Mouse (Mus musculus) heart, postnatal 0 days (tissue): ENCODE data around the gene Scn3b. TPM values are rescaled to one million over a fixed set of nuclear protein-coding genes. Genes with fewer than 3 reads are reported as not detected.

Experiments
- ATAC-seq: fragments of 200-750 bp; cut with Nextera tagmentation; 2 replicates; pipeline ENCODE4 v1.8.0; 2017; ENCODE audit warnings: low read depth, moderate number of reproducible peaks, moderate library complexity; ENCODE audit not compliant: insufficient read depth
- DNase-seq: peaks from one replicate; pipeline ENCODE4 v3.0.0-alpha.2; 2016; ENCODE audit warnings: low spot score
- H3K27ac ChIP-seq: fragments of 300-500 bp; sonication (generic); 2 replicates; pipeline ENCODE4 v1.5.1; 2014; ENCODE audit warnings: low read depth, mild to moderate bottlenecking
- H3K27me3 ChIP-seq: fragments of 300-500 bp; sonication (generic); 2 replicates; pipeline ENCODE4 v1.6.1; 2014; ENCODE audit warnings: low read length, mixed read lengths; ENCODE audit not compliant: control insufficient read depth, insufficient read depth
- H3K36me3 ChIP-seq: fragments of 300-500 bp; sonication (generic); replicated peaks from 2 replicates; pipeline ENCODE4 v1.6.1; 2014; ENCODE audit warnings: low read length, mixed read lengths; ENCODE audit not compliant: control insufficient read depth, insufficient read depth
- H3K4me1 ChIP-seq: fragments of 300-500 bp; sonication (generic); 2 replicates; pipeline ENCODE4 v1.6.1; 2014; ENCODE audit warnings: antibody characterized with exemption; ENCODE audit not compliant: control insufficient read depth, insufficient read depth
- H3K4me2 ChIP-seq: fragments of 300-500 bp; sonication (generic); 2 replicates; pipeline ENCODE4 v1.6.1; 2014; ENCODE audit warnings: low read depth, mild to moderate bottlenecking, low read length, moderate library complexity
- H3K4me3 ChIP-seq: fragments of 300-500 bp; sonication (generic); 2 replicates; pipeline ENCODE4 v1.5.1; 2014; ENCODE audit warnings: low read depth, low read length
- H3K9ac ChIP-seq: fragments of 300-500 bp; sonication (generic); replicated peaks from 2 replicates; pipeline ENCODE4 v1.6.1; 2014; ENCODE audit warnings: low read depth, low read length, mixed read lengths
- H3K9me3 ChIP-seq: fragments of 300-500 bp; sonication (generic); replicated peaks from 2 replicates; pipeline ENCODE4 v1.6.1; 2016; ENCODE audit warnings: low read length; ENCODE audit not compliant: control insufficient read depth
- CTCF ChIP-seq: IDR thresholded peaks from 2 replicates; pipeline ENCODE4 v1.5.1; 2016; ENCODE audit warnings: antibody characterized with exemption, control low read depth, low read depth
- EP300 ChIP-seq: IDR thresholded peaks from 2 replicates; pipeline ENCODE4 v1.6.1; 2016; ENCODE audit warnings: antibody characterized with exemption, low read depth
- WGBS: fragments of 180-500 bp; shearing (Covaris S2); extraction: QIAGEN DNeasy Blood & Tissue Kit; methylation state at CpG from one replicate; pipeline ENCODE4 v1.1.7; 2014; 5-methylcytosine and 5-hydroxymethylcytosine counted together
- polyA plus RNA-seq: library from polyadenylated mRNA; unstranded; fragments of >200 nt; fragmentation: Nextera tagmentation; extraction: Ambion mirVana; gene quantifications from 2 replicates; pipeline ENCODE4 v1.2.1, GENCODE M21; 2015
- total RNA-seq: library from RNA; depleted of rRNA; stranded (reverse); fragments of >200 nt; gene quantifications from 2 replicates; pipeline ENCODE4 v1.2.3, GENCODE M21; 2014; ENCODE audit warnings: low replicate concordance

The Scn3b gene
- total and polyA plus RNA-seq, 2 experiments from 2014 or later: 0.75 to 5.5 TPM

- H3K4me1 ChIP-seq: peaks cover 20% of the 10 kb centered on the region
- H3K9ac ChIP-seq: no peak overlapping the region
- no peaks in the 10 kb centered on the region for H3K9me3 ChIP-seq
- 68% methylated on average over 5 of the region's 5 CpGs for WGBS
- peaks cover 16% of the 10 kb centered on the region; the same call in 1 of the 2 replicates for H3K36me3 ChIP-seq
- no peak overlapping the region for H3K4me3 ChIP-seq
- ATAC-seq: no peak
- TF ChIP-seq EP300 (no peak), CTCF (no peak)
- no peaks in the 10 kb centered on the region for H3K27me3 ChIP-seq
- no peak overlapping the region for H3K4me2 ChIP-seq
- H3K27ac ChIP-seq: no peak overlapping the region
- no peak for DNase-seq
These were observed 49.8 kb downstream of the Scn3b start for GRCm38 (mm10) chr9:40318771-40319170.

GRCm38 (mm10) chr9:40320405-40320804 lies 51.4 kb downstream of the Scn3b start:
- 0 out of 2 replicates have a peak overlapping the region, but pooled peaks have one; percentile 28 for H3K27ac ChIP-seq
- DNase-seq: no peak
- H3K4me2 ChIP-seq: 0 out of 2 replicates have a peak overlapping the region, but pooled peaks have one; percentile 8

GRCm38 (mm10) chr9:40320879-40321667 lies 52.1 kb downstream of the Scn3b start:
- 0 out of 2 replicates have a peak overlapping the region, but pooled peaks have one; percentile 8 for H3K4me2 ChIP-seq
- no peak overlapping the region for H3K9ac ChIP-seq
- peak; percentile 82 for DNase-seq
- H3K4me1 ChIP-seq: peaks cover 29% of the 10 kb centered on the region
- ATAC-seq: peak; percentile 85
- H3K4me3 ChIP-seq: no peak overlapping the region
- TF ChIP-seq CTCF: no peak
- TF ChIP-seq EP300: peak; percentile 78; the same call in 1 of the 2 replicates
- no peaks in the 10 kb centered on the region for H3K36me3 ChIP-seq
- peak overlapping the region; percentile 28; the same call in 1 of the 2 replicates for H3K27ac ChIP-seq
- WGBS: 39% methylated on average over 12 of the region's 12 CpGs
- no peaks in the 10 kb centered on the region for H3K27me3 ChIP-seq
- no peaks in the 10 kb centered on the region for H3K9me3 ChIP-seq

More at GRCm38 (mm10) chr9:40320405-40320804, 51.4 kb downstream of the Scn3b start:
- Histone ChIP-seq H3K36me3 (peaks cover 3% of the 10 kb centered on the region; the same call in 1 of the 2 replicates), H3K4me1 (peaks cover 27% of the 10 kb centered on the region), H3K4me3 (no peak overlapping the region), H3K27me3 (no peaks in the 10 kb centered on the region), H3K9me3 (no peaks in the 10 kb centered on the region), H3K9ac (no peak overlapping the region)
- no peak for ATAC-seq
- TF ChIP-seq EP300 (no peak), CTCF (no peak)
- whole genome bisulfite sequencing: 79% methylated on average over 8 of the region's 8 CpGs

GRCm38 (mm10) chr9:40321668-40322003 lies 52.6 kb downstream of the Scn3b start:
- H3K27me3 ChIP-seq: no peaks in the 10 kb centered on the region
- DNase-seq (no peak), ATAC-seq (no peak)
- H3K4me3 ChIP-seq: no peak overlapping the region
- H3K27ac ChIP-seq: no peak overlapping the region
- H3K4me2 ChIP-seq: no peak overlapping the region
- H3K9me3 ChIP-seq: no peaks in the 10 kb centered on the region
- H3K36me3 ChIP-seq: no peaks in the 10 kb centered on the region
- peaks cover 29% of the 10 kb centered on the region for H3K4me1 ChIP-seq
- TF ChIP-seq EP300 (no peak), CTCF (no peak)
- no peak overlapping the region for H3K9ac ChIP-seq
- 62% methylated on average over 3 of the region's 3 CpGs for WGBS

- WGBS: 89% methylated on average over 3 of the region's 3 CpGs
- Histone ChIP-seq H3K9me3 (no peaks in the 10 kb centered on the region), H3K9ac (no peak overlapping the region), H3K36me3 (no peaks in the 10 kb centered on the region), H3K4me3 (no peak overlapping the region), H3K4me1 (peaks cover 29% of the 10 kb centered on the region), H3K27me3 (no peaks in the 10 kb centered on the region), H3K4me2 (no peak overlapping the region), H3K27ac (no peak overlapping the region)
- no peak for DNase-seq
- TF ChIP-seq CTCF (no peak), EP300 (no peak)
- ATAC-seq: no peak
These were observed 53.4 kb downstream of the Scn3b start for GRCm38 (mm10) chr9:40322372-40322771.
